15 mouse cellular contexts compared by ENCODE assay signal in genomic region chr10:123919054-123919453, GRCm38 (mm10).
DNase-seq lines count a peak whose midpoint lies in the region.
"Had no signal": no experiment of that assay in that cellular context is flagged by ENCODE, and none has a peak within 500 bp of the region (broad histone marks: within the 10 kb centered on the region; RNA-seq: fewer than 3 reads in every experiment).

No protein-coding gene starts in this region.

- DNase-seq in frontal cortex, adult 2 months (ENCODE audit: extremely low spot score in 1 of 2, low spot score in 1 of 2): peak; percentile 15 to 41
- DNase-seq in frontal cortex, postnatal 10 days (ENCODE audit: low spot score in 2 of 2): no peak
- peak; percentile 9 to 35 for DNase-seq in left cerebral cortex, postnatal 14 days (ENCODE audit: low spot score in 2 of 2)
- DNase-seq in left cerebral cortex, postnatal 4 days: no peak
- DNase-seq in brain, adult 2 months (ENCODE audit: low read depth, low spot score): peak; percentile 70
- DNase-seq in telencephalon, adult 2 months (ENCODE audit: low read depth, low spot score): peak; percentile 45
- DNase-seq: adrenal gland, adult 2 months; adrenal gland, postnatal 14 days; cerebellum, adult 11-12 months; cerebellum, adult 8-10 months; cerebellum, postnatal 10 days; cerebellum, postnatal 36 days; embryo, embryonic 11 days; gastrocnemius, postnatal 25 days; heart, adult 2 months had no signal

- intact Hi-C loops in left cerebral cortex, postnatal 14 days (cut with DNase I): no loop called here
- intact Hi-C loops in left cerebral cortex, postnatal 4 days (cut with DNase I): no loop called here

Comparison
In these comparisons a context has a peak if more than half of its experiments do, and no peak if none do; other contexts are left out.
1. DNase-seq: peak in frontal cortex, adult 2 months (2 of 2), left cerebral cortex, postnatal 14 days (2 of 2), brain, adult 2 months (single experiment) and telencephalon, adult 2 months (single experiment); none in frontal cortex, postnatal 10 days (0 of 2) and left cerebral cortex, postnatal 4 days (single experiment).